Mouse (Mus musculus): Measurements from ENCODE around the gene Sis.

Gene Sis

GRCm38 (mm10) chr3:72967675-72968074 lies at the start of gene Sis:
Gene Sis (minus strand): TSS chr3:72967863.
- DNase-seq (ENCODE audit: low spot score in 2 of 2) = no peak

GRCm38 (mm10) chr3:73006045-73006444 lies 38.4 kb upstream of the Sis start:
- no peak for DNase-seq (ENCODE audit: low spot score in 2 of 2)

GRCm38 (mm10) chr3:73002933-73003696 lies 35.5 kb upstream of the Sis start:
- no peak for DNase-seq (ENCODE audit: low spot score in 2 of 2)

GRCm38 (mm10) chr3:72997517-72997916 lies 29.9 kb upstream of the Sis start:
- no peak for DNase-seq (ENCODE audit: low spot score in 2 of 2)

- no peak for DNase-seq (ENCODE audit: low spot score in 2 of 2)
Measured at GRCm38 (mm10) chr3:72990992-72991391, 23.3 kb upstream of the Sis start.

GRCm38 (mm10) chr3:72976602-72977001 lies 8.9 kb upstream of the Sis start:
- no peak for DNase-seq (ENCODE audit: low spot score in 2 of 2)

GRCm38 (mm10) chr3:72918919-72919526 lies 48.6 kb downstream of the Sis start:
- DNase-seq (ENCODE audit: low spot score in 2 of 2) = no peak

GRCm38 (mm10) chr3:72882501-72882900 lies 85.2 kb downstream of the Sis start:
- DNase-seq (ENCODE audit: low spot score in 2 of 2) = no peak

GRCm38 (mm10) chr3:72868141-72868540 lies 99.5 kb downstream of the Sis start:
- DNase-seq (ENCODE audit: low spot score in 2 of 2) = no peak

- DNase-seq (ENCODE audit: low spot score in 2 of 2) = no peak
Measured at GRCm38 (mm10) chr3:72858738-72859137, 108.9 kb downstream of the Sis start.

- no peak for DNase-seq (ENCODE audit: low spot score in 2 of 2)
Measured at GRCm38 (mm10) chr3:72855405-72855804, 112.3 kb downstream of the Sis start.

- no peak for DNase-seq (ENCODE audit: low spot score in 2 of 2)
Measured at GRCm38 (mm10) chr3:72840641-72841040, 127.0 kb downstream of the Sis start.
